Mouse (Mus musculus): ENCODE data around the gene Ephb2. TPM values are rescaled to one million over a fixed set of nuclear protein-coding genes. Genes with fewer than 3 reads are reported as not detected.

The Ephb2 gene
- polyA plus RNA-seq, 1 experiment from 2014 or later: 7.8 TPM

DNA sequence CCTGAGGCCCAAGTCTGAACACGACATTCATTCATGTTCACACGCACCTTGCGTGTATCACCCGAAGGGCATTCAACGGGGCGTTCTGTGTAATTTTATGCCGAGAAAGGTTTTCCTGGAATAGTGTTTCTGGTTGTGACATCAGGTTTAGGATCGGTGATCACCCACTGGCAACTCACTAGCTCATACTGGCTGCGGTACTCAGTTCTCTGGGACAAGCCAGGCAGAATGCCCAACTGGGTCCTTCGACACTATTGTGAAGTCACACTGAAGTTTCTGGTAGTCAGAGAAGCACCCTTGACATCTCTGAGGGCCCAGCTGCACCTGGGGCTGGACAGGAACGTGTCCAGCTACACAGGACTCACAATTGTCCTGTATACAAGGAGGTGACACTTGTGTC lies 132.4 kb downstream of the Ephb2 start:
- H3K4me2 ChIP-seq (ENCODE audit: low read length): no peak overlapping the region
- no peaks in the 10 kb centered on the region for H3K9me3 ChIP-seq (ENCODE audit: control insufficient read depth, low read length)
- H3K36me3 ChIP-seq (ENCODE audit: control insufficient read depth, insufficient read depth, low read length): no peaks in the 10 kb centered on the region
- H3K4me1 ChIP-seq (ENCODE audit: control insufficient read depth, insufficient read depth, low read depth, low read length): peaks cover 29% of the 10 kb centered on the region
- H3K27ac ChIP-seq (ENCODE audit: low read depth, low read length): no peak overlapping the region
- H3K9ac ChIP-seq (ENCODE audit: low read depth, low read length): no peak overlapping the region
- ATAC-seq: no peak
- WGBS: 92% methylated on average over 11 of the region's 11 CpGs
- H3K27me3 ChIP-seq (replicated peaks; ENCODE audit: control insufficient read depth, insufficient read depth, low read length): no peaks in the 10 kb centered on the region
- H3K4me3 ChIP-seq (ENCODE audit: low read length): no peak overlapping the region

DNA sequence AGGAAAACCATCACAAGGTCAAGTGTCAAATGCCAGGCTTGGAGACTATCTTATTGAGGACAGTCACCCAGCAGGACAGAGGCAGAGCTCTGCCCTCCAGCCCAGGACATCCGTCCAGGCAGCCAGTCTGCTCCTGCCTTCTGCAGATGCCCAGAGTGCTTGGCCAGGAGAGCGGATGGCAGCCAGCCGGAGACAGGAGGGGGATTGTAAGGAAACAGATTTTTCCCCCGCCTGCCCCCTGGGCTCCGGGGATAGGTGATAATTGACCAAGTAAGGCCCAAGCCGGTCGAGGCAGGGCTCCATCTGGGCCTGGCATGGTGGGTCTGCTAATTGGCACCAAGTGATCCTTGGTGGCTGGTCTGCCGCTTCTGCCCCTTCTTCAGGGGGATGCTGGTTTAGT lies 133.3 kb downstream of the Ephb2 start:
- H3K36me3 ChIP-seq (ENCODE audit: control insufficient read depth, insufficient read depth, low read length): no peaks in the 10 kb centered on the region
- no peak overlapping the region for H3K9ac ChIP-seq (ENCODE audit: low read depth, low read length)
- H3K27ac ChIP-seq (ENCODE audit: low read depth, low read length): no peak overlapping the region
- no peak overlapping the region for H3K4me3 ChIP-seq (ENCODE audit: low read length)
- H3K4me2 ChIP-seq (ENCODE audit: low read length): no peak overlapping the region
- H3K9me3 ChIP-seq (ENCODE audit: control insufficient read depth, low read length): no peaks in the 10 kb centered on the region
- H3K27me3 ChIP-seq (replicated peaks; ENCODE audit: control insufficient read depth, insufficient read depth, low read length): no peaks in the 10 kb centered on the region
- H3K4me1 ChIP-seq (ENCODE audit: control insufficient read depth, insufficient read depth, low read depth, low read length): peaks cover 29% of the 10 kb centered on the region
- 0 out of 2 replicates have a peak, but pooled peaks have one; percentile 24 for ATAC-seq
- WGBS: 44% methylated on average over 8 of the region's 8 CpGs

DNA sequence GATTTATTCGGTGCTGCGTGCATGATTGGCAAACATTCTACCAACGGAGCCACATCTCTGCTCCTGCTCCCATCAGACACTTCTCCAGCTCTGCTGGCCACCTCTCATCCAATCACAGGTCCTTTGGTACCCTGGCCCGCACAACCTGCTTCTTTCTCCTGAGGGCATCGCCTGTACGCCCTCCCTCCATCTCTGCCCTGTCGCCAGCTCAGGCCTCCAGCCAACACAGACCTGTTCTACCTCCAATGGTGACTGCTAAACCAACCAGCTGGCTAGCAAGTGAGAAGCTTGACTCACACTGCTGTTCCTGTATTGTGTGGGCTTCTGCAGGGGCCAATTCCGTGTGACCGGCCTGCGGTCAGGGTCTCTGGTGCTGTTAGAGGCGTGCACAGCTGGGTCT lies 134.6 kb downstream of the Ephb2 start:
- Histone ChIP-seq H3K9me3 (ENCODE audit: control insufficient read depth, low read length) (no peaks in the 10 kb centered on the region), H3K4me1 (ENCODE audit: control insufficient read depth, insufficient read depth, low read depth, low read length) (peaks cover 29% of the 10 kb centered on the region), H3K4me3 (ENCODE audit: low read length) (no peak overlapping the region), H3K4me2 (ENCODE audit: low read length) (no peak overlapping the region), H3K9ac (ENCODE audit: low read depth, low read length) (no peak overlapping the region), H3K36me3 (ENCODE audit: control insufficient read depth, insufficient read depth, low read length) (no peaks in the 10 kb centered on the region), H3K27me3 (replicated peaks; ENCODE audit: control insufficient read depth, insufficient read depth, low read length) (no peaks in the 10 kb centered on the region), H3K27ac (ENCODE audit: low read depth, low read length) (no peak overlapping the region)
- no peak for ATAC-seq
- 85% methylated on average over 11 of the region's 11 CpGs for WGBS

DNA sequence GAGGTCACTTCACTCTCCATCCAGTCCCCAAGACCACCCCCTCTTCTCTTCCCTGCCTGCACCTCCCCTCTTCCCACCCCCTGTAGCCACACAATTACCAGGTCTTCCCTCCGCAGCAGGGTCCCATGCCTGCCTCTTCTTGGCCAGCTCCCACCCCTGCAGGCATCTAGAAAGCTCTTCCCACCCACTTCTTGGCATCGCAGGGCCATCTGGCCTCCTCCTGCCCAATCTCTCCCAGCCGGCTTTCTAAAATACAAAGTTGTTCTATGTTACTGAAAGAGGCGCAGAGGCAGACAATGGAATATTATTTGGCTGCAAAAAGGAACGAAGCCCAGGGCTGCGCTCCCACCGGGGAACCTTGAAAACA lies 136.7 kb downstream of the Ephb2 start:
- WGBS: 46% methylated on average over 7 of the region's 7 CpGs

DNA sequence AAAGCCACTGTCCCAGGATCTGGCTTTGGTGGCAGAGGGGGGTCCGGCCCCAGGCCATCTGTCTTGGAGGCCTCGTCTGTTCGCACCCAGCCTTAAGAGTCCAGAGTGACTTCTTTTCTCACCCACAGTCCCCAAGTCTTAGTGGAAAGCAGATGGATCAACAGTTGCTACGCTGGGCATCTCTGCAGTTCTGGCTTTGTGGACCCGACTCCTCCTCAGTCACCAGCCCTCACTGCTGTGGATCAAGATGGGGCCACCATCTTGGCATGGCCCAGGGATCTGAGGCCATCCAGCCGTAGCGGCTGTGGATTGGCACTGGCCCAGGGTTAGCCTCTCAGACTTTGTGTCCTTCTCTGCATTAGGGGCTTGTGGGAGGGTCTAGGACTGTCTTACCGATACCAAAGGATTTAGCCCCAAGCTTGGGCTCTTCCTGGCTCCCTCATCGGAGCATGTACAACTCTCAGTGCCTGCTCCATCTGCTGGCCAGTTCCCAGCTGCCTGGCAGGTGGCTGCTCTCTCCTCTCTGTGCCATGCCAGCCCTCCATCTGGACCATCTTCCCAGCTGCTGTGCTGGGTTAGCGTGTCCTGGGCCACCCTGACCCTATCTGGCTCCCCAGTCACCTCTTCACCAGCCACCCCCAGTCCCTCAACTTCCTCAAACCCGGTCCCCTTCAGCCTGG lies 137.2 kb downstream of the Ephb2 start:
- WGBS: 56% methylated on average over 11 of the region's 11 CpGs
- H3K27ac ChIP-seq (ENCODE audit: low read depth, low read length): peak overlapping the region; percentile 67; the same call in 1 of the 2 replicates

More for the DNA sequence above, 136.7 kb downstream of the Ephb2 start:
- Histone ChIP-seq H3K9ac (ENCODE audit: low read depth, low read length) (no peak overlapping the region), H3K4me1 (ENCODE audit: control insufficient read depth, insufficient read depth, low read depth, low read length) (peaks cover 21% of the 10 kb centered on the region), H3K4me2 (ENCODE audit: low read length) (no peak overlapping the region), H3K4me3 (ENCODE audit: low read length) (no peak overlapping the region), H3K27me3 (replicated peaks; ENCODE audit: control insufficient read depth, insufficient read depth, low read length) (no peaks in the 10 kb centered on the region), H3K27ac (ENCODE audit: low read depth, low read length) (peak overlapping the region; percentile 67; the same call in 1 of the 2 replicates), H3K36me3 (ENCODE audit: control insufficient read depth, insufficient read depth, low read length) (peaks cover 3% of the 10 kb centered on the region), H3K9me3 (ENCODE audit: control insufficient read depth, low read length) (no peaks in the 10 kb centered on the region)
- peak; percentile 35; the same call in 1 of the 2 replicates for ATAC-seq

DNA sequence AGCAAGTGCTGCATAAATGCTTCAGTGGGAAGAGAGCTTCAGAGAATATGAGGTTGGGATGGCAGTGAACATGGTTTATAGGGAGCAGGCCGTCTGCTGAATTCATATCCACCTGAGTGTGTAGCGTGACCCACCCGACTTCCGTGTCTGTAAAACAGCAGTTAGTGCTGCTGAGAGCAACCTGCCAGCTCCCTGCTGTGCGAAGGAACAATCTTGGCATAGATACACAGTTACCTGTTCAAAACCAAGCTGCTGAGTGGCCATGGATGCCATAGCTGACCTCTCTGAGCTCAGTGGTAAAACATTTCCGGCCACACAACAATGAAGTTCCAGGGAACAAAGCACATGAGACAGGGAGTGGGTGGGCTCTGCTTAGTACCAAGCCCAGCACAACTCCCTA lies 138.5 kb downstream of the Ephb2 start:
- WGBS: 84% methylated on average over 6 of the region's 6 CpGs
- Histone ChIP-seq H3K9ac (ENCODE audit: low read depth, low read length) (no peak overlapping the region), H3K9me3 (ENCODE audit: control insufficient read depth, low read length) (no peaks in the 10 kb centered on the region), H3K4me1 (ENCODE audit: control insufficient read depth, insufficient read depth, low read depth, low read length) (peaks cover 12% of the 10 kb centered on the region), H3K27ac (ENCODE audit: low read depth, low read length) (no peak overlapping the region; the same call in 1 of the 2 replicates), H3K36me3 (ENCODE audit: control insufficient read depth, insufficient read depth, low read length) (peaks cover 20% of the 10 kb centered on the region), H3K4me2 (ENCODE audit: low read length) (no peak overlapping the region), H3K27me3 (replicated peaks; ENCODE audit: control insufficient read depth, insufficient read depth, low read length) (no peaks in the 10 kb centered on the region), H3K4me3 (ENCODE audit: low read length) (no peak overlapping the region)
- no peak for ATAC-seq

More for the DNA sequence above, 137.2 kb downstream of the Ephb2 start:
- peak; percentile 64 for ATAC-seq
- Histone ChIP-seq H3K4me3 (ENCODE audit: low read length) (no peak overlapping the region), H3K36me3 (ENCODE audit: control insufficient read depth, insufficient read depth, low read length) (peaks cover 8% of the 10 kb centered on the region), H3K9me3 (ENCODE audit: control insufficient read depth, low read length) (no peaks in the 10 kb centered on the region), H3K9ac (ENCODE audit: low read depth, low read length) (no peak overlapping the region), H3K4me2 (ENCODE audit: low read length) (no peak overlapping the region), H3K27me3 (replicated peaks; ENCODE audit: control insufficient read depth, insufficient read depth, low read length) (no peaks in the 10 kb centered on the region), H3K4me1 (ENCODE audit: control insufficient read depth, insufficient read depth, low read depth, low read length) (peaks cover 21% of the 10 kb centered on the region)

DNA sequence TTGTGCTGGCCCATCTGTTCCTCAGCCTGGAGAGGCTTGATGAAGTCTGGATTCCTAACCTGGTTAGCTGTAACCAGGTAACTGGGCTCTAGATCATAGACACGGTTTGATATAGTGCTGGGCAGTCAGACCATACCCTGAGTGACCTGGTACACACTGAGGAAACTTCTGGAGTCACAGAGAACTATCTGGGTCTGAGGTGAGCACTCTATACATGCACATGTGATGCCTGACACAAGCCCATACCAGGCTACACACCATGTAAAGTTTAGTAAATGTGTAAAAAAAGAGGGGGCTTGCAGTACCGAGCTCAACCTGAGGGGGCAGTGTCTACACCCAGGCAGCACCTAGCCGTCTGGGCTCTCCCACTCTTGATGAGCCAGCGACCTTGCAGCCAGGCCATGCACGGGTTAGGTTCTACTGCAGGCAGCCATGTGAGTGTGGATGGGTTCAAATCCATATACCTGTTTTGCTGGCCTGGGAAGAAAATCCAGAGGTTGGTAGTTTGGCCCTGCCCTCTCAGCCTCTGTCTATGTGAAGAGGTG lies 139.3 kb downstream of the Ephb2 start:
- Histone ChIP-seq H3K27ac (ENCODE audit: low read depth, low read length) (no peak overlapping the region), H3K9ac (ENCODE audit: low read depth, low read length) (no peak overlapping the region), H3K9me3 (ENCODE audit: control insufficient read depth, low read length) (no peaks in the 10 kb centered on the region), H3K4me2 (ENCODE audit: low read length) (no peak overlapping the region), H3K4me1 (ENCODE audit: control insufficient read depth, insufficient read depth, low read depth, low read length) (peaks cover 11% of the 10 kb centered on the region; the same call in 1 of the 2 replicates), H3K36me3 (ENCODE audit: control insufficient read depth, insufficient read depth, low read length) (peaks cover 26% of the 10 kb centered on the region), H3K27me3 (replicated peaks; ENCODE audit: control insufficient read depth, insufficient read depth, low read length) (no peaks in the 10 kb centered on the region), H3K4me3 (ENCODE audit: low read length) (no peak overlapping the region)
- no peak for ATAC-seq
- WGBS: 22% methylated on average over 5 of the region's 5 CpGs

DNA sequence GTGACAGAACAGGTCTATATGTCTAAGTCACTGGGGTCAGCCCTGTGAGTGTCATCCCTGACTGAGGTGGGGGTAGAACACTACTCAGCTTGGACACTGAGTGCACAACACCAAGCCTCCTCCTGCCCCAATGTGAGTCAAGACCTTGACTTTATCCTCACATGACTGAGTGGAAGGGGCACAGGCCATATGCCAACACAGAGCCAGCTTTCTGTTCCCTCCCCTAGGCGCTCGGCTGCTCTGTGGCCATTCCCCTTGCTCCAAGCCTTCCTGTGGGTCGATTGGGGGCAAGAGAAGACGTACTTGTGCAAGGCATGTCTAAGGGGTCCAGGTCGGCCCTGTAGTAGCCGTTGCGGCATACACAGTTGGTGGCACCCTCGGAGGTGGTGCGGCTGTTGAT lies 140.1 kb downstream of the Ephb2 start:
- ATAC-seq: no peak
- H3K9me3 ChIP-seq (ENCODE audit: control insufficient read depth, low read length): no peaks in the 10 kb centered on the region
- peaks cover 11% of the 10 kb centered on the region; the same call in 1 of the 2 replicates for H3K4me1 ChIP-seq (ENCODE audit: control insufficient read depth, insufficient read depth, low read depth, low read length)
- H3K36me3 ChIP-seq (ENCODE audit: control insufficient read depth, insufficient read depth, low read length): peaks cover 26% of the 10 kb centered on the region
- no peak overlapping the region for H3K9ac ChIP-seq (ENCODE audit: low read depth, low read length)
- no peak overlapping the region for H3K27ac ChIP-seq (ENCODE audit: low read depth, low read length)
- no peak overlapping the region for H3K4me2 ChIP-seq (ENCODE audit: low read length)
- H3K27me3 ChIP-seq (replicated peaks; ENCODE audit: control insufficient read depth, insufficient read depth, low read length): no peaks in the 10 kb centered on the region
- WGBS: 97% methylated on average over 9 of the region's 9 CpGs
- no peak overlapping the region for H3K4me3 ChIP-seq (ENCODE audit: low read length)

DNA sequence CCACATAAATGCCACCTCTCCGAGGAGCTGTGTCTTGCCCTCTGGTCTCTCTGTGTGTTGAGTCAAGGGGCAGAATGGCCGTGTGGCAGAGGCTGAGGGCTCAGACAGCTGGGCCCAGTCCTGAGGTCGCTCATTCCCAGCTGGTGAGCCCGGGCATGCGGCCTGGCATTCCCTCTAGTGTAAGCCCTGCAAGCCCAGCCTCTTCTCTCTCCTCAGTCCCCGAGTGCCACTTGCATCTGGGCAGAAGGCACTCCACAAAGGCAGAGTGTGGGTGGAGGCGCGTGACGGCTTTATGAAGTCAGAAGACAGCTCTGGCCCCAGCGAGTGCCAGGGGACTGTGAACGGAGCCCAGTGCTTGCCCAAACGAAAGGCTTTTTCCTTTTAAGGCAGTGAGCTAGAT lies 145.8 kb downstream of the Ephb2 start:
- Histone ChIP-seq H3K27me3 (replicated peaks; ENCODE audit: control insufficient read depth, insufficient read depth, low read length) (no peaks in the 10 kb centered on the region), H3K4me2 (ENCODE audit: low read length) (no peak overlapping the region), H3K4me3 (ENCODE audit: low read length) (no peak overlapping the region), H3K9ac (ENCODE audit: low read depth, low read length) (no peak overlapping the region), H3K36me3 (ENCODE audit: control insufficient read depth, insufficient read depth, low read length) (peaks cover 26% of the 10 kb centered on the region), H3K27ac (ENCODE audit: low read depth, low read length) (no peak overlapping the region), H3K9me3 (ENCODE audit: control insufficient read depth, low read length) (no peaks in the 10 kb centered on the region), H3K4me1 (ENCODE audit: control insufficient read depth, insufficient read depth, low read depth, low read length) (no peaks in the 10 kb centered on the region)
- WGBS: 72% methylated on average over 12 of the region's 12 CpGs
- peak; percentile 37; the same call in 1 of the 2 replicates for ATAC-seq

Measured in hindbrain, embryonic 16.5 days (tissue).